Mouse (Mus musculus) heart, postnatal 14 days (tissue): Measurements from ENCODE around the gene Prdm16. TPM values are rescaled to one million over a fixed set of nuclear protein-coding genes. Genes with fewer than 3 reads are reported as not detected.
A peak's percentile ranks its signal among the peaks of the same experiment; 100 is the strongest.

Experiments used
- DNase-seq, 2 experiments: peaks; one replicate each; pipeline ENCODE4 v3.0.0; 2021 to 2022
- intact Hi-C: fragments of 180-260 bp; cut with DNase I; formaldehyde crosslinking; loops from one replicate; pipeline ENCODE4 v1.15.1; 2025
- total RNA-seq, 2 experiments: library from RNA; stranded (reverse); gene quantifications; 2 replicates each; pipeline ENCODE4 v1.2.3; 2021

Gene Prdm16
- total RNA-seq, 2 experiments from 2014 or later: 15.7 to 18.0 TPM

DNA sequence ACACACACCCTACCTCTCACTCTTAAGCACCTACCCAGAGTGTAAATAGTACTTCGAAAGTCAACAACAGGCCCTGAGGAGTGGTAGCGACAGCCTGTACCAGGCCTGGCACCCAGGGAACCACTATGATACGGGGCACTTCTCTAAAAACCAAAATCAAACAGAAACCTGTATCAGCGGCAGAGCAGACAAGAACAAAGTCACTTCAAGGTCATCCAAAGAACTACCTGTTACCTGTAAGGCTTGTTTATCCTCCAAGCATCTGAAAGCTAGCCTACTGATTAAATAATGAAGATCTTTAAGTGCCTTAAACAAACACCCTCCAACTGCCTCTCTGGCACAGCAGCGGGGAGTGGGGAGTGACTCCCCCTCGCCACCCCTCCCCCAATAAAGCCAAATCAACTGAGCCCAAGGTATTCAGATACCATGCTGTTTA, 110.3 kb downstream of the Prdm16 start:
- DNase-seq: no peak
- intact Hi-C loops: no loop called here

- intact Hi-C loops: no loop called here
- DNase-seq: no peak
Measured at GRCm38 (mm10) chr4:154523898-154524297, 112.8 kb downstream of the Prdm16 start.

- intact Hi-C loops: no loop called here
- no peak for DNase-seq
Measured at GRCm38 (mm10) chr4:154521881-154522676, 114.6 kb downstream of the Prdm16 start.

- intact Hi-C loops: no loop called here
- DNase-seq: no peak
Measured at GRCm38 (mm10) chr4:154519470-154520037, 117.1 kb downstream of the Prdm16 start.

- intact Hi-C loops: no loop called here
- DNase-seq: no peak
Measured at GRCm38 (mm10) chr4:154517991-154518390, 118.7 kb downstream of the Prdm16 start.

GRCm38 (mm10) chr4:154516470-154516869, 120.2 kb downstream of the Prdm16 start:
- DNase-seq: no peak
- intact Hi-C loops: no loop called here

- DNase-seq: no peak
- intact Hi-C loops: no loop called here
Measured at GRCm38 (mm10) chr4:154513664-154514063, 123.0 kb downstream of the Prdm16 start.

DNA sequence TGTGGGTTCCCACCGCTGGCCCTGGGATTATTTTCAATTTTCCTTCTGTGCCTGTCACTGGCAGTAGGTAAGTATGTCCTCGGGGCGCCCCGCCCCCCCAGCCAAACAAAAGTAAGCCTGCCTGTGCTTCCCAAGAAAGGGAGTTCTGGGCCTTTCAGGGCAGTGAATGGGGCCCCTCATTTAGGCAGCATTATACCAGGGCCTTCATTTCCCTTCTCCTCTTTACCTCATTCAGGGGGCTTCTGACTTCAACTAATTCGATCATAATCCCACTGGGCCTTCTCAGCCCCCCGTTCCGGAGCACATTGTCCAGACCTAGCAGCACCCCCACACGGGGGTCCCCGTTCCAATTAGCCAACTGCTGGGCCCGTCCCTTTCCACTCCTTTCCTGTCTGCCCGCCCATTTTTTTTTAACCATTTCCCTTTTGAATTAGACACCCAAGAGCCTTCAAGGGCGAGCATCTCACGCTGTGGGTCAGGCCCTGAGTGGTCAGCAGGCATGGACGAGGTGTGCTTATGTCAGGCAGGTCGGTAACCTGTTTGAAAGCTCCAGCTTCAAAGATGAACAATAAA, 124.1 kb downstream of the Prdm16 start:
- DNase-seq: no peak
- intact Hi-C loops: no loop called here

DNA sequence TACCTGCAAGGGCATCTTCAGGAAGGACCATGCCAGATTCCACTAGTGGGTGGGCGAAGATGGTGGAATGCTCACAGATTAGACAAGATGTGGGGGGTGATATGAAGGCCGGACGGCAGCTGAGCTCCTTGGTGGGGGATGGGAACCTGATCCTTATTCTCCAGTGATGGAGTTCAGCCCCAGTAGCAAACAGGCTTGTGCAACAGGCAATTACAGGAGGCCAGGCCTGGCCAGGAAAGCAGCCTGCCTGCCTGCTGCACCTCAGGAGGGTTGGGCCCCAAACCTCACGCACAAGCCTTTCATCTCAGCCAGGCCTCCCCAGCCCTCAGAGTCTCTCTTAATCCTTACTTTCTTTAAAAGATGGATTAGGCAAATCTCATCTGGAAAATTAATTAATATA, 124.9 kb downstream of the Prdm16 start:
- intact Hi-C loops: no loop called here
- no peak for DNase-seq

DNA sequence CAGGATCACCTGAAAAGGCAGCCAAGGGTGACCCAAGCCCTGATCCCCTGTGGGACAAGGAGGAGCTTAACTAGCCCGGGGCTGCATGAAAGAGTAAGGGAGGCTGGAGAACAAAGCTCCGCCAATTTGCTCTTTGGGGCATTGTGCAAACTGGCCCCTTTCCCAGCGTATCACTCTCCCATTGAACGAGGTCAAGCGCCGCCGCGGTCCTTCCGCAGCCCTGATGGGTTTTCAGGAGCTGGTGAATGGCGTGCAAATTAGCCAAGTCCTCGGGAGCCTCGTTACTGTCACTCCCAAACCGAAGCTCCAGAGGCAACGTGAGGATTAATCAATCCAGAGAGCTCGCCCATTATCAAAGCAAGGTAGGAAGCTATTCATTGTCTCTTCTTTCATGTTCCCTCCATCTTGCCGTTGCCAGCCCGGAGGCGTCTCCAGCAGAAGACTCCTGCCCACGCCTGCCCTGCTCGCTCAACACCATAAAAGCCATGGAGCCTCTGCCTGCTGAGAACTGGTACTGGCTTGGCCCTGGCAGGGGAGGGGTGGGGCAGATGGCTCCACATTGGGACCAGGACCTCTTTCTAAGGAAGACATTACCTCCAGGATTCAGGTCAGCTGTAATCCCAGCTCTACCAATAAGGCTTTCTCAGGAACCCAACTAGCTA, 129.8 kb downstream of the Prdm16 start:
- intact Hi-C loops: no loop called here
- DNase-seq: no peak

DNA sequence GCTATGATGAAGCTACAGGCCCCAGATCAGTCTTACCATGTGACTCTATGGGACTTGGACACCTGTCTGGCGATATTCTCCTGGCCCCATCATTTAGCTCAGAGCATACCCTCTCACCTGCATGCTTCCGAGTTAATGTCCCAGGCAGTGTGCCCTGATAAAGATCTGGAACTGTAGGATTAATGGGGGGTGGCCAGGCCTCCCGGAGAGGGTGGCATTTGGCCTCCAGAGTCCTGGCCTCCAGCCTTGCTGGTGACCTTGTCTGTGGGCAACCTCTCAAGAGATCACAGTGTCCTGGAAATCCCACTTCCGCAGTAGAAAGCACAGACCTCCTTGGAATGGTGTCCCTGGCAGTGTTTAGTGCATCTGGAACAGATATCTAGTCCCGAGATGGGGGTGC, 131.4 kb downstream of the Prdm16 start:
- DNase-seq: no peak
- intact Hi-C loops: no loop called here

GRCm38 (mm10) chr4:154503260-154503829, 133.3 kb downstream of the Prdm16 start:
- no peak for DNase-seq
- intact Hi-C loops: loop anchor here (5.0 kb wide), 1 partner anchor 111 kb away; no protein-coding TSS in a partner anchor

- no peak for DNase-seq
Measured at GRCm38 (mm10) chr4:154502403-154503000, 134.2 kb downstream of the Prdm16 start.

DNA sequence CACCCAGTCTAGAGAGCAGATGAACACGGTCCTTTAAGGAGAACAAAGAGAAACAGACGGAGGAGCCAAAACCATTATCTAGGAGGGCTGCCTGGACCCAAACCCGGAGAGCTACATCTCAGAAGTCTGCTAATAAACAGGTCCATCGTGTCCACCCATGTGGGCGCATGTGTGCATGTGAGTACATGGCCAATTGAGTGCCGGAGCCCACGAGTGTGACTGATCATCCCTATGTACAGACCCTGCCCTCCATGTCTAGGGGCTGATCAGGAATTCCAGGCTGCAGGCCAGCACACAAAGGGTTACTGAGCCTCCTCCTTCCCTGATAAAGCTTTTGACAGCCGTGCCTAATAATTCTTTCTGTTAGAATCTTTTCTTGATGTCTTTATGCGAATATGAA, 136.0 kb downstream of the Prdm16 start:
- DNase-seq: no peak
- intact Hi-C loops: loop anchor here (5.0 kb wide), 1 partner anchor 108 kb away; no protein-coding TSS in a partner anchor

More at GRCm38 (mm10) chr4:154502403-154503000, 134.2 kb downstream of the Prdm16 start:
- intact Hi-C loops: loop anchor here (5.0 kb wide), 1 partner anchor 110 kb away; no protein-coding TSS in a partner anchor

GRCm38 (mm10) chr4:154499701-154500523, 136.8 kb downstream of the Prdm16 start:
- DNase-seq: peak; percentile 81 to 90
- intact Hi-C loops: loop anchor here (2.0 to 5.0 kb wide), 2 partner anchors 108 to 137 kb away; partner anchors contain the start of gene Prdm16

GRCm38 (mm10) chr4:154497423-154498175, 139.1 kb downstream of the Prdm16 start:
- intact Hi-C loops: loop anchor here (2.0 kb wide), 1 partner anchor 139 kb away; the partner anchor contains the start of gene Prdm16
- DNase-seq: peak in 1 of 2 experiments; percentile 56

- DNase-seq: peak; percentile 91 to 95
- intact Hi-C loops: no loop called here
Measured at GRCm38 (mm10) chr4:154496991-154497390, 139.7 kb downstream of the Prdm16 start.

GRCm38 (mm10) chr4:154496522-154496921, 140.2 kb downstream of the Prdm16 start:
- intact Hi-C loops: no loop called here
- no peak for DNase-seq
